Mouse (Mus musculus) right cerebral cortex, postnatal 36 days (tissue): ENCODE results near the gene Tmem44.
"Not testable (repeated sequence)": the region's sequence is repeated elsewhere in the genome, so short reads cannot be mapped to it uniquely, and the experiment has no call there.

ENCODE experiments used
- DNase-seq, 2 experiments: peaks; one replicate each; pipeline ENCODE4 v3.0.0; 2022; ENCODE audit warnings: low spot score in 2 of 2, mixed read lengths in 1 of 2

Tmem44 gene

DNA sequence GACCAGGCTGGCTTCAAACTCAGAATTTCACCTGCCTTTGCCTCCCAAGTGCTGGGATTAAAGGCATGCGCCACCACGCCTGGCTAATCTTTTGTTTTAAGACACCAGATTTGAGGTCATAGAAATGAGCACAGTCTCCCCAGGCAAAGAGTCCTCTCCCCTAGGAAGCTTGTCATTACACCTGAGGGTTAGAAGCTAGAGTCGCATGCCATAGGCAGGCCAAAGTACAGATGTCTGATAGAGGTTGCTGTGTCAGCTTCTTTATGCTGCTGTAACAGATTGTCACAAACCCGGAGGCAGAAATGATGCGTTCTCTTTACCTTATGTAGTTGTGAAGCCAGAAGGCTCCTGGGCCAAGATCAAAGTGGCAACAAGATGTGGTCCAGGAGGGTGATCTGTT lies 53.3 kb downstream of the Tmem44 start:
- no peak for DNase-seq

DNA sequence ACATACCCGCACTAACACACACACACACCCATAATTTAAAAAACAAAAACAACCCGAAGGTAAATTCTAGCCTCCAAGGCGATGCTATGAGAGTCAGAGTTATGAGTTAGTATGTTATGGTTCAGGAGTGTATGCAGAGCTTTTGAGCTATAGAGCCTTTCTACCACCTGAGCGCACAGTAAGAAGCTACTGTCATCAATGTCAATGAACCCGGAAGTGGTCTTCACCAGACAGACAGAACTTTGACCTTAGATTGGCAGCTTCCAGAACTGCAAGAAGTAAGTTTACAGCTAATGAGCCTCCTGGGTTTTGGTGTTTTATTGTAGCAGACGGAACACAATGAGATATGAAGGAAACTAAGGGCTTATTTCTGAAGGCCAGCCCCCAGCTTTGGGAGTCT lies 55.8 kb downstream of the Tmem44 start:
- no peak for DNase-seq

DNA sequence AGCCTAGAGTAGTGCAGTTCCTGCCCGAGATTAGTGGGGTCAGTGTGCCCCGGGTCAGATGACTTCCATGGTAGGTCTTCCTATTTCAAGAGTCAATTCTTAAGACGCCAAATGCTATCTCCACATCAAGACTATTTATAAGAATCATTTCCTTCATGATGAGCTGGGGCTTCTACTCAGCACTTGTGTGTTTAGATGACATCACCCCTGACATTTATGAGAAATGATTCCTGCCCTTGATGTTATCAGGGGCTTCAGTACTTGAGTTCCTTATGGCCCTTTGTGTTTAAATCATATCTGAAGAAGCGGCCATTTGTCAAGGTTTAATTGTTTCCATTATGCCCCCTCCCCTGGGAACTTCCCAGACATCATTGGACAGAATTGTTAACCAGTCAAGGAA lies 58.9 kb downstream of the Tmem44 start:
- no peak for DNase-seq

- DNase-seq = no peak
Observed at GRCm38 (mm10) chr16:30490791-30491190, 59.9 kb downstream of the Tmem44 start.

DNA sequence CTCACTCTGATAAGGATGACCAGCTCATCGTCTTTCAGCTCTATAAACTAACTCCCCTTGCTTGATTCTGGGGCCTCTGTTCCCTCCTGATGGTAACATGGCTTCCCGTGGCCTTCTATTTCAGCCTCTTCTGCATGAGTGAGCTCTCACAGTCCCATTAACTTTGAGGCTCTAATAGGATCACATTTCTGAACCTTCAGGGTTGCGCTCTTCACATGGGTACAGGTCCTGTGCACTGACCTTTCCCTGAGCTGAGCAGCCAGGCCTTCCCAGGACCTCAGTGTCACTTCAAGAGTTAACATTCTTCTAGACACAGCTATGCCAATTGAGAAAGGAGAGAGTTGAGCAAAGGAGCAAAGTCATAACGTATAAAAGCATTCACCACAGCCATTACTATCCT lies 60.3 kb downstream of the Tmem44 start:
- no peak for DNase-seq

GRCm38 (mm10) chr16:30489662-30490061 lies 61.0 kb downstream of the Tmem44 start:
- DNase-seq = no peak

DNA sequence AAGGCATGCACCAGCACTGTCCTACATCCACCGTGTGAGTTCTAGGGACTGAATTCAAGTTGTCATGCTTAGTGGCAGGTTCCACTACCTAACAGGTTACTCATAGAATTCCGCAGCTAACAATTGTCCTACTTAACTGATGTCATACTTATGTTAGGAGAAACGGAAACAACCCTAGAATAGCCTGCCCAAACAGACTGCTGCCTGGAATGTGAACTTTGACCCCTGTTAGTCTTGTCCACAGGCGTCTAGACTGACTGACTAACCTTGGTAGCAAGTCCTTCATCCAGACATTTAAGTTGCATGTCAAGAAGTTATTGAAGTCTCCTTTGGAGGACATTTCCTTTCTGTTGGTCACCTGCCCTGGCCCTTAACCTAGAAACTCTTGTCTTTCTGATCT lies 64.1 kb downstream of the Tmem44 start:
- DNase-seq = no peak

GRCm38 (mm10) chr16:30477791-30478190 lies 72.9 kb downstream of the Tmem44 start:
- DNase-seq = no peak

DNA sequence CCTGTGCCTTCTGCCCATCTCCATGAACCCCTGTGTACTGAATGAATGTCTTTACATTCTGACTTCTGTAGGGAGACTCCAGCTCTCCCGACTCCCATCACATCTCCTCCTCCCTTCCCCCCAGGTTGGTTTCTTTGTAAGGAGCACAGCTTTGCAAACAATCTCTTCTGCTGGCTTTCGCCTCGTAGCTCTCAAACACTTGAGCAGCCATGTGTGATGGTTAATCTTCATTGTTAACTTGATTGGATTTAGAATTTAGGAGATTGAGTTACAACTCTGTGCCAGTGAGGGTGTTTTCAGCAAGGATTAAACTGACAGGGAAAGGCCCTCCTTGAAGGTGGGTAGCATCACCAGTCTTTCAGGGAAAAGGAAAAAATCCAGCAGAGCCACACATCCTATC lies 73.6 kb downstream of the Tmem44 start:
- DNase-seq = no peak

GRCm38 (mm10) chr16:30475633-30476461 lies 74.8 kb downstream of the Tmem44 start:
- DNase-seq = no peak

- no peak for DNase-seq
Observed at GRCm38 (mm10) chr16:30472447-30472846, 78.2 kb downstream of the Tmem44 start.

DNA sequence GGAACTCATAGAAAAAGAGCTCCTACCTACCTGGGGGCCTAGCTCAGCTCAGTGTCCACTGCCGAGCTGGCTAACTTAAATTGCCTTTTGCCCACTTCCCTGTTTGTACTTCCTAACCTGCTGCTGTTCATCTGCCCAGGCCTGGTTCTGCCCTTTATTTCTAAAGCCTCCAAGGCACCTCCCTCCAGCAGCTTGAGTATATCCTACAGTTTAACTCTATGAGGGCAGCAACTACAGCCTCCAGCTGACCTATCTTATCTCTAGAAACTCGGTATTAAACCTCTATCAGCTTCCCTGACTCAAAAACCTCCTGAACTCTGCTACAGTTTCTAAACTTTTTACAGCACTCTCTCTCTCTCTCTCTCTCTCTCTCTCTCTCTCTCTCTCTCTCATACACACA lies 78.7 kb downstream of the Tmem44 start:
- DNase-seq = no peak

- DNase-seq = no peak
Observed at GRCm38 (mm10) chr16:30468944-30469343, 81.7 kb downstream of the Tmem44 start.

DNA sequence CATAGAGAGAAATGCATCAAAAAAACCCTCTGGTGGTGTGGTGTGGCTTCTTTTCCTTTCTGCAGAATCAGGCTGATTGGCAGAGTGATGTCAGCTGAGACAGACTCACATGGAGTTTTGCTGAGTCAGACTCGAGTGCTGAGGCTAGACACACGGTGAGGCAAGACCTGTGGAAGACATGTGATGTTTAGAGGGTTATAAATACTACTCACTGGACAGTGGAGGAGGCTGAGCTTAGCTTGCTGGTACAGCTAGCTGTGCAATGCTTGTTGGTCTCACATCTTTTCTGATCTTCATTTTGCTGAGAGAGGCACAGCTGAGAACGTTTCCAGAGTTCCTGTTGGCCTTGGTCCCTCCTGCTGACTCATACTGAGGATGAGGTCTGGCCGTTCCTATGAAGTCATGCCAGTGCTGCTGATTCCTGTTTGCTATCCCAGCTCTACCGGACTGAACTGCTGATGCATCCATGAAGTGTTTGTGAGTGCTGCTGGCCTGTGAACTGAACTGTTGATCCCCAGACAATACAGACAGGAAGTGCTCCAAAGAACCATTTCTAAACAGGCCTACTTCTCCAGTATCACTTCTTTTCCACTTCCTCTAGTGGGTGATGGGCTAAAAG lies 84.9 kb downstream of the Tmem44 start:
- no peak for DNase-seq

GRCm38 (mm10) chr16:30464742-30465141 lies 85.9 kb downstream of the Tmem44 start:
- DNase-seq = not testable (repeated sequence)
